Mouse (Mus musculus): ENCODE data around the gene Cd164l2. TPM values are rescaled to one million over a fixed set of nuclear protein-coding genes. Genes with fewer than 3 reads are reported as not detected.

Cd164l2 gene
- polyA plus RNA-seq, 1 experiment from 2014 or later: 5.0 TPM

DNA sequence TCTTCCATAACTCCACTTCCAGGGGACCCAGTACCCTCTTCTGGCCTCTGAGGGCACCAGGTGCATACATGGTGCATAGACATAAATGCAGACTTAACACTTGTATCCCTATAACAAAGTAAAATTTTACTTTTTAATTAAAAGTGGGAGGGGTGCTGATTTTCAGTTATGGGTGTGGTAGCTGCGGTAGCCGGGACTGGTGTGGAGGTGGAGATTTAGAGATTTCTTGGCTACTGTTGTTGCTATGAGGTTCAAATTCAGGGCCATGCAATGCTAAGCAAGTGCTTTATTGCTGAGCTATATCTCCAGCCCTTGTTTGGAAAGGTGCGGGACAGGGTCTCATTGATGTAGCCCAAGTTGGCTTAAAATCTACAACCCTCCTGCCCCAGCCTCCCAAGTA, 6.8 kb downstream of the Cd164l2 start:
- 85% methylated on average over 3 of the region's 3 CpGs for WGBS
- Histone ChIP-seq H3K36me3 (ENCODE audit: insufficient read depth) (no peaks in the 10 kb centered on the region), H3K9ac (no peak overlapping the region), H3K4me3 (ENCODE audit: low read depth, low read length) (no peak overlapping the region), H3K9me3 (ENCODE audit: low read depth, low read length) (no peaks in the 10 kb centered on the region), H3K27ac (ENCODE audit: low read depth) (no peak overlapping the region), H3K27me3 (ENCODE audit: insufficient read depth, low read length) (peaks cover 4% of the 10 kb centered on the region; the same call in 1 of the 2 replicates), H3K4me2 (no peak overlapping the region), H3K4me1 (ENCODE audit: insufficient read depth) (no peaks in the 10 kb centered on the region; the same call in 1 of the 2 replicates)
- no peak for ATAC-seq (ENCODE audit: insufficient read depth)
- no peak for DNase-seq
- TF ChIP-seq CTCF (IDR thresholded peaks at IDR 0.05; ENCODE audit: low read depth): no peak

DNA sequence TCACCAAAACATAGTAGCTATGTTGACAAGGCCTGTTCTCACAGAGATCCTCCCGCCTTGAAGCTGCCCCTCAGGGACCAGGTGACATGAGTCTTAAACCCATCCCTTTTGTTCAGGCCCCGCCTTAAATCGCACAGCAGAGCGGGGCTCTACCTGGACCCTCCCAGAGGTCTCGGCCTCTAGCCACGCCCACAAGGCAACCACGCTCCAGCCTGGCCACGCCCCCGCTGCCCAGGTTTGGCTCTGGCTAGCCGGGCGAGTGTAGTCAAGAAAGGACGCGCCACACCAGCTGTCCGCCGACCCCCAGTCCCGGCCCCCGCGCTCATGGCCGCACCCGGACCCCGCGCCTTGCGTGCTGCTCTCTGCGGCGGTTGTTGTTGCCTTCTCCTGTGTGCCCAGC, 8.7 kb downstream of the Cd164l2 start:
- ATAC-seq (ENCODE audit: insufficient read depth) (no peak), DNase-seq (peak; percentile 72)
- H3K4me2 ChIP-seq: peak overlapping the region; percentile 65
- H3K4me1 ChIP-seq (ENCODE audit: insufficient read depth): no peaks in the 10 kb centered on the region; the same call in 1 of the 2 replicates
- H3K9ac ChIP-seq: peak overlapping the region; percentile 49
- H3K36me3 ChIP-seq (ENCODE audit: insufficient read depth): no peaks in the 10 kb centered on the region
- no peaks in the 10 kb centered on the region for H3K27me3 ChIP-seq (ENCODE audit: insufficient read depth, low read length)
- 3% methylated on average over 25 of the region's 25 CpGs for WGBS
- no peaks in the 10 kb centered on the region for H3K9me3 ChIP-seq (ENCODE audit: low read depth, low read length)
- TF ChIP-seq CTCF (IDR thresholded peaks at IDR 0.05; ENCODE audit: low read depth): no peak
- peak overlapping the region; percentile 35 for H3K4me3 ChIP-seq (ENCODE audit: low read depth, low read length)
- no peak overlapping the region for H3K27ac ChIP-seq (ENCODE audit: low read depth)

DNA sequence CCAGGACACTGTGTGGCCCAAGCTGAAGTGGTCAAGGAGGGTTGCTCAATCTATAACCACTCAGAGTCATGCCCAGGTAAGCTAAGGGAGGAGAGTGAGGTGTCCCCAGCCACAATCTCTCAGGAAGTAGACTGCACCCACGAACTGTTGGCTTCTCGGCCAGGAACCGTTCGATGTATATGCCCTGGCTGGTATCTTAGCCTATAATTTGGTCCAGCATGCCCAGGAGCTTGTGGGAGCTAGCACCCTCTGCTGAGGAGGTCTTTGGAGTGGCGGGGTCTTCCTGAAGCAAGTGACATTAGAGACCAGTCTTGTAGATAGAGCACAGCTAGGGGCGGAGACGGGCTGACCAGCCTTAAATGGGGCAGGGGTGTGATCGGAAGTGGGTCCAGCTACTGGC, 9.8 kb downstream of the Cd164l2 start:
- H3K9me3 ChIP-seq (ENCODE audit: low read depth, low read length): no peaks in the 10 kb centered on the region
- H3K4me2 ChIP-seq: no peak overlapping the region
- no peak for TF ChIP-seq CTCF (IDR thresholded peaks at IDR 0.05; ENCODE audit: low read depth)
- H3K36me3 ChIP-seq (ENCODE audit: insufficient read depth): no peaks in the 10 kb centered on the region
- WGBS: 80% methylated on average over 8 of the region's 8 CpGs
- no peaks in the 10 kb centered on the region; the same call in 1 of the 2 replicates for H3K4me1 ChIP-seq (ENCODE audit: insufficient read depth)
- DNase-seq (no peak), ATAC-seq (ENCODE audit: insufficient read depth) (no peak)
- no peak overlapping the region for H3K27ac ChIP-seq (ENCODE audit: low read depth)
- no peaks in the 10 kb centered on the region for H3K27me3 ChIP-seq (ENCODE audit: insufficient read depth, low read length)
- no peak overlapping the region for H3K9ac ChIP-seq
- no peak overlapping the region for H3K4me3 ChIP-seq (ENCODE audit: low read depth, low read length)

DNA sequence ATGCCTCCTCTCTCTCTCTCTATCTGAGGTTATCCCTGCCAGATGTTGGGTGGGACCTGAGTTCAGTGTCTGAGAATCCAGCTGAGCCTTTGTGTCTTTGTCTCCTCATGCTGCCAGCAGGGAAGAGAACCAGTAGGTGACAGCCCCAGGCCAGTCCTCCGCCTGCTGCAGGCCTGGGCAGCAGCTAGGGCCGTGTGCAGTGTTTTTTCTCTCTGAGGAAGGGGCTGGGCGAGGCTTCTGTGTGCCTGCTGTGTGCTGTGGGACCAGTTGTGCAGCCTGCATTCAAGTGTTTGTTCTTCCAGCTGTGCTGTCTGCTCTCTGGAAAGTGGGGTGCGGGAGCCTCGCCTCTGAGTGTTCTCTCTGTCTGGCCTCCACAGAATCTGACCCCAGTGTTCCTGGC, 11.9 kb downstream of the Cd164l2 start:
- no peak for ATAC-seq (ENCODE audit: insufficient read depth)
- H3K27me3 ChIP-seq (ENCODE audit: insufficient read depth, low read length): no peaks in the 10 kb centered on the region
- no peaks in the 10 kb centered on the region; the same call in 1 of the 2 replicates for H3K4me1 ChIP-seq (ENCODE audit: insufficient read depth)
- no peak for TF ChIP-seq CTCF (IDR thresholded peaks at IDR 0.05; ENCODE audit: low read depth)
- 0 out of 2 replicates have a peak overlapping the region, but pooled peaks have one; percentile 2 for H3K27ac ChIP-seq (ENCODE audit: low read depth)
- H3K9me3 ChIP-seq (ENCODE audit: low read depth, low read length): no peaks in the 10 kb centered on the region
- H3K4me2 ChIP-seq: no peak overlapping the region
- peak; percentile 50 for DNase-seq
- WGBS: 45% methylated on average over 5 of the region's 5 CpGs
- no peak overlapping the region for H3K4me3 ChIP-seq (ENCODE audit: low read depth, low read length)
- H3K36me3 ChIP-seq (ENCODE audit: insufficient read depth): no peaks in the 10 kb centered on the region
- H3K9ac ChIP-seq: no peak overlapping the region

DNA sequence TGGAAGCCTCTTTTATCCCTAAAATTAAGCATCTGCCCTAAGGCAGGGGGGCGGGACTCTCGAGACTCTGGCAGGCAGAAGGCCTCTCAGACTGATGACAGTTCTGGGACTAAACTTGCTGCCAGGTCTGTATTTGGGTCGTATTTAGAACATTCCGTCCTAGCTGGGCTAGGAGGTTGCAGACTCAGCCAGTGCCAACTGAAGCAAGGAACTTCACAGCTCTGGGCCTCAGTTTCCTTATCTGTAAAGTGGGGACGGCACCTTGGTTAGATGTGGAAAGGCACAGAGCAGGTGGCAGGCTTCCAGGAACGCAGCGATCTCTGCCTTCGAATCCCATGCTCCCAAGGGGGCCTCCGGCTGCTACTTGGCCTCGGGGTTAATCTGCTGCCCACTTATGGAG, 14.1 kb downstream of the Cd164l2 start:
- H3K27me3 ChIP-seq (ENCODE audit: insufficient read depth, low read length): no peaks in the 10 kb centered on the region
- no peak overlapping the region for H3K9ac ChIP-seq
- ATAC-seq (ENCODE audit: insufficient read depth) (no peak), DNase-seq (no peak)
- no peaks in the 10 kb centered on the region for H3K4me1 ChIP-seq (ENCODE audit: insufficient read depth)
- H3K36me3 ChIP-seq (ENCODE audit: insufficient read depth): no peaks in the 10 kb centered on the region
- TF ChIP-seq CTCF (IDR thresholded peaks at IDR 0.05; ENCODE audit: low read depth): no peak
- no peak overlapping the region for H3K27ac ChIP-seq (ENCODE audit: low read depth)
- H3K9me3 ChIP-seq (ENCODE audit: low read depth, low read length): no peaks in the 10 kb centered on the region
- no peak overlapping the region for H3K4me2 ChIP-seq
- WGBS: 59% methylated on average over 10 of the region's 10 CpGs
- no peak overlapping the region for H3K4me3 ChIP-seq (ENCODE audit: low read depth, low read length)

DNA sequence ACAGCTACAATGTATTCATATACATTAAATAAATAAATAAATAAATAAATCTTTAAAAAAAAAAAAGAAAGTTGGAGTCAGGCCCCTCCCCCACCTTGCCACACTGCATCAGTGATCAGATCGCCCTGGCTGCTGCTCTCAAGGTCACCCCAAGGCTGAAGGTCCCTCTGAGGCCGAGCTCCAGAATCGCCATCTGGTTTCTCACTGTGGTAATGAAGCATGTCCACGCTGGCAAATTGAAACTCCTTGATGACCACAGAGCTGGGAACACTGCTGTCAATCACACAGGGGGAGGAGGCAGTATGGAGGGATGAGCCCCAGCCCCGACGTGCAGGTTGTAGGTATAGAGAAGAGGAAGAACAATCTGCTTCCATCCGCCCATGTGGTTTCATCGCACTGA, 15.7 kb downstream of the Cd164l2 start:
- TF ChIP-seq CTCF (IDR thresholded peaks at IDR 0.05; ENCODE audit: low read depth): no peak
- no peaks in the 10 kb centered on the region for H3K27me3 ChIP-seq (ENCODE audit: insufficient read depth, low read length)
- H3K9me3 ChIP-seq (ENCODE audit: low read depth, low read length): no peaks in the 10 kb centered on the region
- no peak overlapping the region for H3K4me3 ChIP-seq (ENCODE audit: low read depth, low read length)
- DNase-seq (no peak), ATAC-seq (ENCODE audit: insufficient read depth) (no peak)
- H3K9ac ChIP-seq: no peak overlapping the region
- H3K36me3 ChIP-seq (ENCODE audit: insufficient read depth): no peaks in the 10 kb centered on the region
- WGBS: 72% methylated on average over 8 of the region's 8 CpGs
- no peak overlapping the region for H3K4me2 ChIP-seq
- H3K4me1 ChIP-seq (ENCODE audit: insufficient read depth): no peaks in the 10 kb centered on the region
- H3K27ac ChIP-seq (ENCODE audit: low read depth): no peak overlapping the region

DNA sequence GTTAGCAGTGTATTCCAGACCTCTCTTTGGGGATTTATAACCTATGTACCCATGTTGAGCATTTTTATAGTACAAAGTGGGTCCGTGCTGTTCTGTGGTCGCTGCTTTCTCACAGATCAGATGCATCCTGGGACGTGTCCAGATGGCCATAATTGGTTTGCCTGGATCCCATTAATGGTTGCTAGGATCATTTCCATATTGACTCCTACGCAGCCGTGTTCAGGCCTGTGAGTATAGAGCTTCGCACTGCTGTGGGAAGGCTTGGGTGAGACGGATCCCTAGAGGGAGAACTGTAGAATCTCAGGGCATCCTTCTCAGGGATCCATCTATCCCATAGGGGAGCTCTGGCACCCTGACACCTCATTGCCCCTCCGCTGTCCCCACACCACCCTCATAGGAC, 17.7 kb downstream of the Cd164l2 start:
- Histone ChIP-seq H3K27ac (ENCODE audit: low read depth) (no peak overlapping the region), H3K9me3 (ENCODE audit: low read depth, low read length) (no peaks in the 10 kb centered on the region), H3K27me3 (ENCODE audit: insufficient read depth, low read length) (no peaks in the 10 kb centered on the region), H3K9ac (no peak overlapping the region), H3K4me1 (ENCODE audit: insufficient read depth) (no peaks in the 10 kb centered on the region), H3K4me3 (ENCODE audit: low read depth, low read length) (no peak overlapping the region), H3K4me2 (no peak overlapping the region), H3K36me3 (ENCODE audit: insufficient read depth) (no peaks in the 10 kb centered on the region)
- TF ChIP-seq CTCF (IDR thresholded peaks at IDR 0.05; ENCODE audit: low read depth): no peak
- ATAC-seq (ENCODE audit: insufficient read depth) (no peak), DNase-seq (no peak)
- WGBS: 75% methylated on average over 8 of the region's 8 CpGs
